8 mouse cellular contexts compared by ENCODE assay signal in the genomic region with DNA sequence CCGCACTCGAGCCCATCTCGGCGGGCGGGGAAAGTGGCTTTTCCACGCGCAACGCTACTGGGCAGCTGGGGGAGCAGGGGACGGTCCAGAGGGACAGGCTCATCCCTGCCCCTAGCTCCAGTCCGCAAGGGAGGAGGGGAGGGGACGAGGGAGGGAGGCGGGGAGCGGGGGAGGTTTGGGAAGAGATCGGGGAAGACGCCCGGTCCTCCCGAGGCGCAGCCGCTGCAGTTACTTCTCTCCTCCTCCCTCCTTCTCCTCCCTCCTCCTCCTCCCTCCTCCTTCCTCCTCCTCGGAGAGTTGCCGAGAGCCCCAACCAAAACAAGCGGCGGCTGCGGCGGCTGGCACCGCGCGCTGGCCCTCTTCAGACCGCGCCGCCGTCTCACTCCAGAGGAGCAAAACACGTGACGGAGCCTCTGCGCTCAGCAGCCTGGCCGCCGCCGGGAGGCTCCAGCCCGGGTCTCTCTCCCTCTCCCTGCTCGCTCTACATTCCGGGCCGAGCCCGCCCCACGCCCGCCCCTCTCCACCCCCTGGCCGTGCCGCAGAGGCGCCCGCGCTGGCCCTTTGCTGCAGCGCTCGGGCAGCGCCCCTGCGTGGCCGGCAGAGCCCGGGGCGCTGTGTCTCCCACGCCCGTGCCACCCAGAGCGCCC. TPM values are rescaled to one million over a fixed set of nuclear protein-coding genes. Genes with fewer than 3 reads are reported as not detected.
DNase-seq lines count a peak whose midpoint lies in the region; ATAC-seq and TF ChIP-seq lines count a peak whose summit lies in the region.

A gene (minus strand): TSS at position 266 of the 647 bp plus-strand sequence.

- peak; percentile 81 for ATAC-seq in hindbrain, embryonic 12.5 days (ENCODE audit: low FRiP score)
- ATAC-seq in lung, postnatal 0 days = peak; percentile 95

- no peak for TF ChIP-seq EP300 in lung, postnatal 0 days (IDR thresholded peaks at IDR 0.05)

- peak within 1 kb of the TSS; percentile 70 for H3K4me3 ChIP-seq in hindbrain, embryonic 12.5 days
- peak within 1 kb of the TSS; percentile 61 for H3K4me3 ChIP-seq in lung, postnatal 0 days (ENCODE audit: low read depth, low read length)

- H3K9ac ChIP-seq in hindbrain, embryonic 12.5 days = peak within 1 kb of the TSS; percentile 85
- H3K9ac ChIP-seq in lung, postnatal 0 days (replicated peaks; ENCODE audit: low read depth) = peak within 1 kb of the TSS; percentile 46

- no peaks in the 10 kb centered on the region for H3K27me3 ChIP-seq in hindbrain, embryonic 12.5 days
- H3K27me3 ChIP-seq in lung, postnatal 0 days (replicated peaks; ENCODE audit: insufficient read depth, low read length) = no peaks in the 10 kb centered on the region

- H3K4me1 ChIP-seq in hindbrain, embryonic 12.5 days = peaks cover 47% of the 10 kb centered on the region
- peaks cover 22% of the 10 kb centered on the region; the same call in 1 of the 2 replicates for H3K4me1 ChIP-seq in lung, postnatal 0 days (ENCODE audit: insufficient read depth, low read depth, low read length)

- H3K9me3 ChIP-seq in hindbrain, embryonic 12.5 days (replicated peaks) = no peaks in the 10 kb centered on the region
- no peaks in the 10 kb centered on the region for H3K9me3 ChIP-seq in lung, postnatal 0 days (ENCODE audit: low read length)

- peak within 1 kb of the TSS; percentile 64 for H3K4me2 ChIP-seq in hindbrain, embryonic 12.5 days (replicated peaks)
- peak within 1 kb of the TSS; percentile 89 for H3K4me2 ChIP-seq in lung, postnatal 0 days (replicated peaks; ENCODE audit: low read depth, low read length)

- peak; percentile 76 for TF ChIP-seq CTCF in lung, postnatal 0 days (IDR thresholded peaks at IDR 0.05)

- peaks cover 13% of the 10 kb centered on the region; the same call in 1 of the 2 replicates for H3K36me3 ChIP-seq in hindbrain, embryonic 12.5 days
- no peaks in the 10 kb centered on the region for H3K36me3 ChIP-seq in lung, postnatal 0 days (ENCODE audit: insufficient read depth, low read length)

- peak within 1 kb of the TSS; percentile 99 for H3K27ac ChIP-seq in hindbrain, embryonic 12.5 days
- H3K27ac ChIP-seq in lung, postnatal 0 days (ENCODE audit: low read length) = peak within 1 kb of the TSS; percentile 90

- under 1% methylated on average over 54 of the region's 60 CpGs for WGBS in hindbrain, embryonic 12.5 days
- WGBS in lung, postnatal 0 days = 3% methylated on average over 21 of the region's 60 CpGs

- DNase-seq in R1 (ENCODE audit: low read depth, low spot score) = peak; percentile 78
- DNase-seq in cerebellum, postnatal 25 days = peak; percentile 89
- peak; percentile 83 to 88 for DNase-seq in frontal cortex, postnatal 36 days (ENCODE audit: low spot score in 2 of 2)
- peak; percentile 66 to 78 for DNase-seq in layer of hippocampus, postnatal 25 days (ENCODE audit: extremely low spot score in 1 of 2, low spot score in 1 of 2)
- peak; percentile 97 for DNase-seq in lung, postnatal 0 days (ENCODE audit: low spot score)
- DNase-seq in retina, embryonic 14.5 days (ENCODE audit: low spot score) = peak; percentile 88
- DNase-seq in urinary bladder, postnatal 10 days (ENCODE audit: low spot score) = peak; percentile 54

RNA-seq across cellular contexts. Expression of the gene that starts here (rescaled TPM):
- polyA plus RNA-seq in hindbrain, embryonic 12.5 days (2016; fragmentation: Nextera tagmentation; extraction: Ambion mirVana) = 17.8 and 18.2 TPM in 2 replicates
- total RNA-seq in layer of hippocampus, postnatal 25 days (2021) = 10 to 100 TPM; 18.8 to 21.7 TPM
- polyA plus RNA-seq in lung, postnatal 0 days (2015; fragmentation: Nextera tagmentation; extraction: Ambion mirVana) = 4.7 and 5.9 TPM in 2 replicates

Comparison
In these comparisons a context has a peak if more than half of its experiments do, and no peak if none do; other contexts are left out.
1. Peak in every context shown above with its lines: DNase-seq, ATAC-seq, H3K4me3 ChIP-seq and H3K27ac ChIP-seq.